Mouse (Mus musculus) granulocyte monocyte progenitor cell, adult 5-6 weeks (primary cell): ENCODE data around the gene Marc1. TPM values are rescaled to one million over a fixed set of nuclear protein-coding genes. Genes with fewer than 3 reads are reported as not detected.

Experiments
- ATAC-seq: replicated peaks from 2 replicates; pipeline ENCODE4 v1.8.0; 2016; ENCODE audit warnings: mild to moderate bottlenecking, moderate TSS enrichment, inconsistent platforms; ENCODE audit not compliant: poor library complexity, severe bottlenecking
- total RNA-seq, 2 experiments: library from RNA; stranded (forward) in 1 of 2; stranded (reverse) in 1 of 2; fragments of 200-712, 200-1000 nt in 1 of 2; fragments of >200 nt in 1 of 2; fragmentation: Nextera tagmentation in 1 of 2; gene quantifications; 2 replicates each; pipeline ENCODE4 v1.2.3; 2014 to 2017

The Marc1 gene
- total RNA-seq (2014; fragmentation: Nextera tagmentation) (not detected in 2 replicates), total RNA-seq (2017) (0.26 TPM in 1 of 2 replicates, not detected in the other)

- no peak for ATAC-seq
Measured at GRCm38 (mm10) chr1:184810780-184811575, at the start of gene Marc1. Marc1 (minus strand) TSS chr1:184811313.

- ATAC-seq = no peak
Measured at GRCm38 (mm10) chr1:184860276-184860675, 49.2 kb upstream of the Marc1 start.

GRCm38 (mm10) chr1:184858253-184858652, 47.1 kb upstream of the Marc1 start:
- ATAC-seq = no peak

GRCm38 (mm10) chr1:184857216-184857615, 46.1 kb upstream of the Marc1 start:
- ATAC-seq = no peak

- peak; percentile 36 for ATAC-seq
Measured at GRCm38 (mm10) chr1:184853922-184854321, 42.8 kb upstream of the Marc1 start.

GRCm38 (mm10) chr1:184853339-184853738, 42.2 kb upstream of the Marc1 start:
- peak; percentile 77 for ATAC-seq

GRCm38 (mm10) chr1:184851741-184852618, 40.9 kb upstream of the Marc1 start:
- ATAC-seq = peak; percentile 87

- ATAC-seq = no peak
Measured at GRCm38 (mm10) chr1:184851166-184851565, 40.1 kb upstream of the Marc1 start.

GRCm38 (mm10) chr1:184846973-184847372, 35.9 kb upstream of the Marc1 start:
- no peak for ATAC-seq

GRCm38 (mm10) chr1:184846092-184846750, 35.1 kb upstream of the Marc1 start, which contains the start of gene Marc2:
Marc2 (minus strand) TSS chr1:184846451.
- no peak; the same call in 1 of the 2 replicates for ATAC-seq

GRCm38 (mm10) chr1:184845111-184846071, 34.3 kb upstream of the Marc1 start:
- peak; percentile 89 for ATAC-seq

GRCm38 (mm10) chr1:184844326-184845066, 33.4 kb upstream of the Marc1 start:
- no peak for ATAC-seq

- ATAC-seq = no peak
Measured at GRCm38 (mm10) chr1:184837649-184838048, 26.5 kb upstream of the Marc1 start.

GRCm38 (mm10) chr1:184836350-184836749, 25.2 kb upstream of the Marc1 start:
- ATAC-seq = no peak

GRCm38 (mm10) chr1:184833499-184833898, 22.4 kb upstream of the Marc1 start:
- no peak for ATAC-seq

- ATAC-seq = peak; percentile 46
Measured at GRCm38 (mm10) chr1:184832211-184832610, 21.1 kb upstream of the Marc1 start.

- no peak for ATAC-seq
Measured at GRCm38 (mm10) chr1:184829897-184830296, 18.8 kb upstream of the Marc1 start.

GRCm38 (mm10) chr1:184827175-184827701, 16.1 kb upstream of the Marc1 start:
- no peak for ATAC-seq
